Mouse (Mus musculus): ENCODE measurements around the gene Wasl. TPM values are rescaled to one million over a fixed set of nuclear protein-coding genes. Genes with fewer than 3 reads are reported as not detected.

Wasl gene
- polyA plus RNA-seq, 1 experiment from 2014 or later = 37.1 TPM

- no peak for DNase-seq (ENCODE audit: low spot score)
Measured at GRCm38 (mm10) chr6:24641286-24641685, 23.5 kb downstream of the Wasl start.

GRCm38 (mm10) chr6:24635814-24636213, 29.0 kb downstream of the Wasl start:
- ATAC-seq (replicated peaks; ENCODE audit: insufficient number of reproducible peaks, low FRiP score, low TSS enrichment, low read depth) = no peak
- Histone ChIP-seq H3K27ac (replicated peaks; ENCODE audit: low read depth, low read length) (no peak overlapping the region), H3K9me3 (replicated peaks; ENCODE audit: control insufficient read depth, low read length) (no peaks in the 10 kb centered on the region), H3K4me3 (ENCODE audit: low read depth, low read length) (no peak overlapping the region), H3K4me1 (ENCODE audit: control insufficient read depth, insufficient read depth, low read length) (no peaks in the 10 kb centered on the region), H3K4me2 (ENCODE audit: low read depth, low read length) (no peak overlapping the region), H3K36me3 (replicated peaks; ENCODE audit: control insufficient read depth, insufficient read depth, low read depth, low read length) (no peaks in the 10 kb centered on the region), H3K27me3 (ENCODE audit: control insufficient read depth, insufficient read depth, low read length) (no peaks in the 10 kb centered on the region), H3K9ac (replicated peaks; ENCODE audit: low read length) (no peak overlapping the region)
- DNase-seq (ENCODE audit: low spot score) = no peak
- 88% methylated on average over 2 of the region's 2 CpGs for WGBS

More at GRCm38 (mm10) chr6:24641286-24641685, 23.5 kb downstream of the Wasl start:
- H3K27ac ChIP-seq (replicated peaks; ENCODE audit: low read depth, low read length) = no peak overlapping the region
- H3K4me1 ChIP-seq (ENCODE audit: control insufficient read depth, insufficient read depth, low read length) = no peaks in the 10 kb centered on the region
- no peak overlapping the region for H3K9ac ChIP-seq (replicated peaks; ENCODE audit: low read length)
- H3K36me3 ChIP-seq (replicated peaks; ENCODE audit: control insufficient read depth, insufficient read depth, low read depth, low read length) = no peaks in the 10 kb centered on the region
- no peaks in the 10 kb centered on the region for H3K9me3 ChIP-seq (replicated peaks; ENCODE audit: control insufficient read depth, low read length)
- no peak for ATAC-seq (replicated peaks; ENCODE audit: insufficient number of reproducible peaks, low FRiP score, low TSS enrichment, low read depth)
- no peaks in the 10 kb centered on the region for H3K27me3 ChIP-seq (ENCODE audit: control insufficient read depth, insufficient read depth, low read length)
- WGBS = 95% methylated on average over 4 of the region's 4 CpGs
- H3K4me3 ChIP-seq (ENCODE audit: low read depth, low read length) = no peak overlapping the region
- H3K4me2 ChIP-seq (ENCODE audit: low read depth, low read length) = no peak overlapping the region

GRCm38 (mm10) chr6:24634065-24634464, 30.7 kb downstream of the Wasl start:
- ATAC-seq (replicated peaks; ENCODE audit: insufficient number of reproducible peaks, low FRiP score, low TSS enrichment, low read depth) = no peak
- no peak for DNase-seq (ENCODE audit: low spot score)
- no peak overlapping the region for H3K4me2 ChIP-seq (ENCODE audit: low read depth, low read length)
- no peak overlapping the region for H3K27ac ChIP-seq (replicated peaks; ENCODE audit: low read depth, low read length)
- WGBS = 91% methylated on average over 3 of the region's 3 CpGs
- no peaks in the 10 kb centered on the region for H3K27me3 ChIP-seq (ENCODE audit: control insufficient read depth, insufficient read depth, low read length)
- no peaks in the 10 kb centered on the region; the same call in 1 of the 2 replicates for H3K36me3 ChIP-seq (replicated peaks; ENCODE audit: control insufficient read depth, insufficient read depth, low read depth, low read length)
- H3K9me3 ChIP-seq (replicated peaks; ENCODE audit: control insufficient read depth, low read length) = no peaks in the 10 kb centered on the region
- no peak overlapping the region for H3K4me3 ChIP-seq (ENCODE audit: low read depth, low read length)
- no peak overlapping the region for H3K9ac ChIP-seq (replicated peaks; ENCODE audit: low read length)
- no peaks in the 10 kb centered on the region for H3K4me1 ChIP-seq (ENCODE audit: control insufficient read depth, insufficient read depth, low read length)

- no peak overlapping the region for H3K27ac ChIP-seq (replicated peaks; ENCODE audit: low read depth, low read length)
- H3K4me1 ChIP-seq (ENCODE audit: control insufficient read depth, insufficient read depth, low read length) = no peaks in the 10 kb centered on the region
- H3K9me3 ChIP-seq (replicated peaks; ENCODE audit: control insufficient read depth, low read length) = no peaks in the 10 kb centered on the region
- H3K9ac ChIP-seq (replicated peaks; ENCODE audit: low read length) = no peak overlapping the region
- no peaks in the 10 kb centered on the region; the same call in 1 of the 2 replicates for H3K36me3 ChIP-seq (replicated peaks; ENCODE audit: control insufficient read depth, insufficient read depth, low read depth, low read length)
- DNase-seq (ENCODE audit: low spot score) (no peak), ATAC-seq (replicated peaks; ENCODE audit: insufficient number of reproducible peaks, low FRiP score, low TSS enrichment, low read depth) (0 out of 2 replicates have a peak, but pooled peaks have one; percentile 18)
- WGBS = 86% methylated on average over 4 of the region's 4 CpGs
- H3K4me3 ChIP-seq (ENCODE audit: low read depth, low read length) = no peak overlapping the region
- H3K4me2 ChIP-seq (ENCODE audit: low read depth, low read length) = no peak overlapping the region
- no peaks in the 10 kb centered on the region for H3K27me3 ChIP-seq (ENCODE audit: control insufficient read depth, insufficient read depth, low read length)
Measured at GRCm38 (mm10) chr6:24632061-24632460, 32.7 kb downstream of the Wasl start.

- 94% methylated on average over 1 of the region's 1 CpGs for WGBS
- Histone ChIP-seq H3K9ac (replicated peaks; ENCODE audit: low read length) (no peak overlapping the region), H3K9me3 (replicated peaks; ENCODE audit: control insufficient read depth, low read length) (no peaks in the 10 kb centered on the region), H3K4me1 (ENCODE audit: control insufficient read depth, insufficient read depth, low read length) (no peaks in the 10 kb centered on the region), H3K27me3 (ENCODE audit: control insufficient read depth, insufficient read depth, low read length) (no peaks in the 10 kb centered on the region), H3K4me3 (ENCODE audit: low read depth, low read length) (no peak overlapping the region), H3K4me2 (ENCODE audit: low read depth, low read length) (no peak overlapping the region), H3K27ac (replicated peaks; ENCODE audit: low read depth, low read length) (no peak overlapping the region), H3K36me3 (replicated peaks; ENCODE audit: control insufficient read depth, insufficient read depth, low read depth, low read length) (no peaks in the 10 kb centered on the region; the same call in 1 of the 2 replicates)
- ATAC-seq (replicated peaks; ENCODE audit: insufficient number of reproducible peaks, low FRiP score, low TSS enrichment, low read depth) = no peak
- no peak for DNase-seq (ENCODE audit: low spot score)
Measured at GRCm38 (mm10) chr6:24628499-24628898, 36.3 kb downstream of the Wasl start.

- Histone ChIP-seq H3K27ac (replicated peaks; ENCODE audit: low read depth, low read length) (no peak overlapping the region), H3K27me3 (ENCODE audit: control insufficient read depth, insufficient read depth, low read length) (no peaks in the 10 kb centered on the region), H3K9ac (replicated peaks; ENCODE audit: low read length) (no peak overlapping the region), H3K9me3 (replicated peaks; ENCODE audit: control insufficient read depth, low read length) (no peaks in the 10 kb centered on the region), H3K4me1 (ENCODE audit: control insufficient read depth, insufficient read depth, low read length) (no peaks in the 10 kb centered on the region), H3K36me3 (replicated peaks; ENCODE audit: control insufficient read depth, insufficient read depth, low read depth, low read length) (no peaks in the 10 kb centered on the region; the same call in 1 of the 2 replicates), H3K4me2 (ENCODE audit: low read depth, low read length) (no peak overlapping the region), H3K4me3 (ENCODE audit: low read depth, low read length) (no peak overlapping the region)
- 66% methylated on average over 5 of the region's 5 CpGs for WGBS
- 0 out of 2 replicates have a peak, but pooled peaks have one; percentile 52 for ATAC-seq (replicated peaks; ENCODE audit: insufficient number of reproducible peaks, low FRiP score, low TSS enrichment, low read depth)
- DNase-seq (ENCODE audit: low spot score) = peak; percentile 82
Measured at GRCm38 (mm10) chr6:24627586-24628030, 37.2 kb downstream of the Wasl start.

- Histone ChIP-seq H3K27me3 (ENCODE audit: control insufficient read depth, insufficient read depth, low read length) (no peaks in the 10 kb centered on the region), H3K36me3 (replicated peaks; ENCODE audit: control insufficient read depth, insufficient read depth, low read depth, low read length) (no peaks in the 10 kb centered on the region; the same call in 1 of the 2 replicates), H3K9ac (replicated peaks; ENCODE audit: low read length) (no peak overlapping the region), H3K4me2 (ENCODE audit: low read depth, low read length) (no peak overlapping the region), H3K9me3 (replicated peaks; ENCODE audit: control insufficient read depth, low read length) (no peaks in the 10 kb centered on the region), H3K4me3 (ENCODE audit: low read depth, low read length) (no peak overlapping the region), H3K27ac (replicated peaks; ENCODE audit: low read depth, low read length) (no peak overlapping the region), H3K4me1 (ENCODE audit: control insufficient read depth, insufficient read depth, low read length) (no peaks in the 10 kb centered on the region)
- ATAC-seq (replicated peaks; ENCODE audit: insufficient number of reproducible peaks, low FRiP score, low TSS enrichment, low read depth) = no peak
- no peak for DNase-seq (ENCODE audit: low spot score)
- WGBS = 85% methylated on average over 2 of the region's 2 CpGs
Measured at GRCm38 (mm10) chr6:24622098-24622497, 42.7 kb downstream of the Wasl start.

- DNase-seq (ENCODE audit: low spot score) (no peak), ATAC-seq (replicated peaks; ENCODE audit: insufficient number of reproducible peaks, low FRiP score, low TSS enrichment, low read depth) (no peak)
- Histone ChIP-seq H3K4me1 (ENCODE audit: control insufficient read depth, insufficient read depth, low read length) (no peaks in the 10 kb centered on the region), H3K4me3 (ENCODE audit: low read depth, low read length) (no peak overlapping the region), H3K9ac (replicated peaks; ENCODE audit: low read length) (no peak overlapping the region), H3K9me3 (replicated peaks; ENCODE audit: control insufficient read depth, low read length) (no peaks in the 10 kb centered on the region), H3K36me3 (replicated peaks; ENCODE audit: control insufficient read depth, insufficient read depth, low read depth, low read length) (no peaks in the 10 kb centered on the region; the same call in 1 of the 2 replicates), H3K4me2 (ENCODE audit: low read depth, low read length) (no peak overlapping the region), H3K27ac (replicated peaks; ENCODE audit: low read depth, low read length) (no peak overlapping the region), H3K27me3 (ENCODE audit: control insufficient read depth, insufficient read depth, low read length) (no peaks in the 10 kb centered on the region)
- WGBS = 82% methylated on average over 2 of the region's 2 CpGs
Measured at GRCm38 (mm10) chr6:24620936-24621335, 43.9 kb downstream of the Wasl start.
